ENCODE assay signal across 8 mouse cellular contexts in genomic region chr7:145206056-145206610, GRCm38 (mm10). TPM values are rescaled to one million over a fixed set of nuclear protein-coding genes. Genes with fewer than 3 reads are reported as not detected.
A peak's percentile ranks its signal among the peaks of the same experiment; 100 is the strongest.
DNase-seq lines count a peak whose midpoint lies in the region; ATAC-seq and TF ChIP-seq lines count a peak whose summit lies in the region.

No protein-coding gene starts in this region.

- peak overlapping the region; percentile 39 for H3K4me2 ChIP-seq in embryonic facial prominence, embryonic 12.5 days (replicated peaks)
- H3K4me2 ChIP-seq in limb, embryonic 14.5 days (replicated peaks; ENCODE audit: low read depth, low read length, severe bottlenecking) = peak overlapping the region; percentile 41
- peak overlapping the region; percentile 36 for H3K4me2 ChIP-seq in midbrain, embryonic 13.5 days (replicated peaks)
- peak overlapping the region; percentile 49 for H3K4me2 ChIP-seq in stomach, embryonic 16.5 days (ENCODE audit: low read depth, low read length)

- H3K79me2 ChIP-seq in heart, adult 2 months (replicated peaks; ENCODE audit: control insufficient read depth, insufficient read depth, low read length) = no peaks in the 10 kb centered on the region

- intact Hi-C loops in heart, adult 2 months (cut with DNase I) = no loop called here

- H3K4me1 ChIP-seq in embryonic facial prominence, embryonic 12.5 days = peaks cover 20% of the 10 kb centered on the region
- peaks cover 8% of the 10 kb centered on the region for H3K4me1 ChIP-seq in heart, adult 2 months (ENCODE audit: control insufficient read depth, insufficient read depth, low read length)
- no peaks in the 10 kb centered on the region for H3K4me1 ChIP-seq in kidney, adult 2 months (ENCODE audit: control insufficient read depth, insufficient read depth, low read length)
- H3K4me1 ChIP-seq in limb, embryonic 14.5 days (ENCODE audit: control insufficient read depth, insufficient read depth, low read length) = peaks cover 29% of the 10 kb centered on the region
- peaks cover 41% of the 10 kb centered on the region for H3K4me1 ChIP-seq in midbrain, embryonic 13.5 days (replicated peaks)
- peaks cover 16% of the 10 kb centered on the region for H3K4me1 ChIP-seq in stomach, embryonic 16.5 days (ENCODE audit: control insufficient read depth, insufficient read depth, low read length)

- DNase-seq in brain, adult 2 months (ENCODE audit: low read depth, low spot score) = peak; percentile 93
- DNase-seq in heart, adult 2 months = peak; percentile 82 to 85
- peak; percentile 64 for DNase-seq in kidney, adult 2 months
- peak; percentile 73 for DNase-seq in limb, embryonic 14.5 days (ENCODE audit: low spot score)
- DNase-seq in spleen, adult 12 weeks (ENCODE audit: low spot score) = no peak

- peak overlapping the region; percentile 46 for H3K9ac ChIP-seq in embryonic facial prominence, embryonic 12.5 days
- peak overlapping the region; percentile 90 for H3K9ac ChIP-seq in heart, adult 2 months (ENCODE audit: low read depth, low read length)
- peak overlapping the region; percentile 55 for H3K9ac ChIP-seq in limb, embryonic 14.5 days (ENCODE audit: low read depth, low read length, severe bottlenecking)
- peak overlapping the region; percentile 61 for H3K9ac ChIP-seq in midbrain, embryonic 13.5 days (replicated peaks)
- peak overlapping the region; percentile 80 for H3K9ac ChIP-seq in stomach, embryonic 16.5 days (ENCODE audit: low read length)

- ATAC-seq in embryonic facial prominence, embryonic 12.5 days (ENCODE audit: insufficient number of reproducible peaks, insufficient read depth, low FRiP score, low TSS enrichment) = peak; percentile 90
- peak; percentile 88 for ATAC-seq in limb, embryonic 14.5 days (ENCODE audit: low FRiP score, low read depth)
- ATAC-seq in midbrain, embryonic 13.5 days = peak; percentile 97
- peak; percentile 91 for ATAC-seq in stomach, embryonic 16.5 days (ENCODE audit: insufficient read depth, low FRiP score)

- H3K9me3 ChIP-seq in embryonic facial prominence, embryonic 12.5 days = no peaks in the 10 kb centered on the region
- H3K9me3 ChIP-seq in limb, embryonic 14.5 days (ENCODE audit: control insufficient read depth, low read length) = no peaks in the 10 kb centered on the region
- no peaks in the 10 kb centered on the region for H3K9me3 ChIP-seq in midbrain, embryonic 13.5 days
- H3K9me3 ChIP-seq in stomach, embryonic 16.5 days (replicated peaks; ENCODE audit: control insufficient read depth, low read length) = no peaks in the 10 kb centered on the region

- H3K4me3 ChIP-seq in embryonic facial prominence, embryonic 12.5 days = no peak overlapping the region
- H3K4me3 ChIP-seq in heart, adult 2 months = peak overlapping the region; percentile 36
- H3K4me3 ChIP-seq in kidney, adult 2 months (ENCODE audit: insufficient read depth, low read depth, low read length) = no peak overlapping the region; the same call in 1 of the 2 replicates
- H3K4me3 ChIP-seq in limb, embryonic 14.5 days (replicated peaks; ENCODE audit: low read length) = peak overlapping the region; percentile 9; the same call in 1 of the 2 replicates
- no peak overlapping the region for H3K4me3 ChIP-seq in midbrain, embryonic 13.5 days (replicated peaks)
- peak overlapping the region; percentile 19 for H3K4me3 ChIP-seq in stomach, embryonic 16.5 days (replicated peaks; ENCODE audit: low read length)

- TF ChIP-seq CTCF in heart, adult 2 months (IDR thresholded peaks at IDR 0.05) = peak; percentile 43
- no peak for TF ChIP-seq CTCF in kidney, adult 2 months (conservative IDR thresholded peaks at IDR 0.05; ENCODE audit: insufficient read depth, insufficient read length, low read depth, low read length)

- 0 out of 2 replicates have a peak, but pooled peaks have one; percentile 11 for TF ChIP-seq EP300 in heart, adult 2 months (IDR thresholded peaks at IDR 0.05; ENCODE audit: insufficient read depth, low read depth, low read length)

- H3K27me3 ChIP-seq in embryonic facial prominence, embryonic 12.5 days = no peaks in the 10 kb centered on the region
- no peaks in the 10 kb centered on the region for H3K27me3 ChIP-seq in heart, adult 2 months (ENCODE audit: control insufficient read depth, insufficient read depth, low read length)
- H3K27me3 ChIP-seq in kidney, adult 2 months (replicated peaks; ENCODE audit: control insufficient read depth, insufficient read depth, low read length) = no peaks in the 10 kb centered on the region
- H3K27me3 ChIP-seq in limb, embryonic 14.5 days (ENCODE audit: control insufficient read depth, insufficient read depth, low read length) = no peaks in the 10 kb centered on the region
- no peaks in the 10 kb centered on the region for H3K27me3 ChIP-seq in midbrain, embryonic 13.5 days
- H3K27me3 ChIP-seq in stomach, embryonic 16.5 days (ENCODE audit: control insufficient read depth, insufficient read depth, low read length) = no peaks in the 10 kb centered on the region

- no peaks in the 10 kb centered on the region for H3K36me3 ChIP-seq in embryonic facial prominence, embryonic 12.5 days
- H3K36me3 ChIP-seq in heart, adult 2 months (ENCODE audit: control insufficient read depth, insufficient read depth, low read length) = no peaks in the 10 kb centered on the region
- H3K36me3 ChIP-seq in kidney, adult 2 months (ENCODE audit: control insufficient read depth, insufficient read depth, low read length) = no peaks in the 10 kb centered on the region
- H3K36me3 ChIP-seq in limb, embryonic 14.5 days (ENCODE audit: control insufficient read depth, insufficient read depth, low read length) = no peaks in the 10 kb centered on the region
- H3K36me3 ChIP-seq in midbrain, embryonic 13.5 days = no peaks in the 10 kb centered on the region
- H3K36me3 ChIP-seq in stomach, embryonic 16.5 days (ENCODE audit: control insufficient read depth, insufficient read depth, low read length) = no peaks in the 10 kb centered on the region

- peak overlapping the region; percentile 95 for H3K27ac ChIP-seq in embryonic facial prominence, embryonic 12.5 days
- peak overlapping the region; percentile 80 for H3K27ac ChIP-seq in heart, adult 2 months
- no peak overlapping the region; the same call in 1 of the 2 replicates for H3K27ac ChIP-seq in kidney, adult 2 months (ENCODE audit: insufficient read depth, low read depth, low read length)
- peak overlapping the region; percentile 95 for H3K27ac ChIP-seq in limb, embryonic 14.5 days (replicated peaks; ENCODE audit: low read depth, low read length)
- peak overlapping the region; percentile 93 for H3K27ac ChIP-seq in midbrain, embryonic 13.5 days
- H3K27ac ChIP-seq in stomach, embryonic 16.5 days (ENCODE audit: low read length) = peak overlapping the region; percentile 89

- TF ChIP-seq POLR2A in heart, adult 2 months (IDR thresholded peaks at IDR 0.05; ENCODE audit: insufficient read depth, low read depth, low read length) = peak; percentile 42; the same call in 1 of the 2 replicates
- TF ChIP-seq POLR2A in kidney, adult 2 months (IDR thresholded peaks at IDR 0.05; ENCODE audit: low read depth, low read length) = no peak
- no peak for TF ChIP-seq POLR2A in limb, embryonic 14.5 days (IDR thresholded peaks at IDR 0.05; ENCODE audit: borderline replicate concordance, extremely low read depth, insufficient read depth, insufficient read length)

- 2% methylated on average over 34 of the region's 34 CpGs for WGBS in embryonic facial prominence, embryonic 12.5 days
- 6% methylated on average over 34 of the region's 34 CpGs for WGBS in heart, adult 2 months
- WGBS in kidney, adult 2 months = 18% methylated on average over 34 of the region's 34 CpGs
- 3% methylated on average over 33 of the region's 34 CpGs for WGBS in limb, embryonic 14.5 days
- under 1% methylated on average over 34 of the region's 34 CpGs for WGBS in midbrain, embryonic 13.5 days
- 1% methylated on average over 34 of the region's 34 CpGs for WGBS in stomach, embryonic 16.5 days

RNA-seq across cellular contexts. Expression of gene 1810010D01Rik, which starts 1.8 kb away (rescaled TPM):
- 0.89 TPM in 1 of 2 replicates, not detected in the other for polyA plus RNA-seq in embryonic facial prominence, embryonic 12.5 days (2016; fragmentation: Nextera tagmentation; extraction: Ambion mirVana)
- not detected for total RNA-seq in heart, adult 2 months (2021)
- 0.37 TPM in 1 of 2 replicates, not detected in the other for polyA plus RNA-seq in heart, adult 2 months (2012; rRNA removed)
- polyA plus RNA-seq in kidney, adult 2 months (2012; rRNA removed) = 0.42 and 0.88 TPM in 2 replicates
- 2.8 and 3.7 TPM in 2 replicates for polyA plus RNA-seq in limb, embryonic 14.5 days (2012; rRNA removed)
- polyA plus RNA-seq in limb, embryonic 14.5 days (2014; fragmentation: Nextera tagmentation; extraction: Ambion mirVana) = 0.33 and 0.61 TPM in 2 replicates
- polyA plus RNA-seq in midbrain, embryonic 13.5 days (2015; fragmentation: Nextera tagmentation; extraction: Ambion mirVana) = 0.34 TPM in 1 of 2 replicates, not detected in the other
- polyA plus RNA-seq in stomach, embryonic 16.5 days (2015; fragmentation: Nextera tagmentation; extraction: Ambion mirVana) = 1.5 and 2.2 TPM in 2 replicates

Comparison
In these comparisons a context has a peak if more than half of its experiments do, and no peak if none do; other contexts are left out.
1. H3K4me3 ChIP-seq: peak in heart, adult 2 months (single experiment), limb, embryonic 14.5 days (single experiment) and stomach, embryonic 16.5 days (single experiment); none in embryonic facial prominence, embryonic 12.5 days (single experiment), kidney, adult 2 months (single experiment) and midbrain, embryonic 13.5 days (single experiment).
2. Peak in every context shown above with its lines, with median percentiles within 50 percentile points of each other: ATAC-seq, H3K4me2 ChIP-seq and H3K9ac ChIP-seq.